Mouse (Mus musculus): ENCODE data around the gene Abcg5. TPM values are rescaled to one million over a fixed set of nuclear protein-coding genes. Genes with fewer than 3 reads are reported as not detected.

Gene Abcg5
- total and polyA plus RNA-seq, 3 experiments, result not detected

DNA sequence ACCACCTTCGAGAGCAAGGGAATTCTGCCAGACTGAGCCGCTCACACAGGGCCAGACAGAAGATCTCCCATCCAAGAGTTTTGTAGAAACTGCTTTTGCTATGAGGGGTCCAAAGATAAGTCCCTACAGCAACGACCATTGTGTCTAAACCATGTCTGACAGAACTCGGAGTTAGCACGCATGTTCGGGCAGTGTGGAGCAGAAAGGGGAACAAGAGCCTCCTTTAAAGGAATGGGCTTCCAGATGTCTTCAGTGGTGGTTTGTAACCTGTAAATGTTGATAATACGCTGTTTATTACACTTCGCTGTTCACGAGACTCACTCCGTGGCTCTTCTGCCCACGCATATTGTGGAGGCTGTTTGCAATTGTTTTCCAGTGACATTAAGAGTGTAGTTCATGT is 5.2 kb downstream of the Abcg5 start:
- Histone ChIP-seq H3K79me2 (replicated peaks; ENCODE audit: control insufficient read depth, extremely low read depth, insufficient read depth, poor library complexity, severe bottlenecking) (no peaks in the 10 kb centered on the region), H3K9me3 (replicated peaks; ENCODE audit: low read length) (no peaks in the 10 kb centered on the region), H3K4me1 (ENCODE audit: control insufficient read depth in 1 of 2, insufficient read depth in 2 of 2) (peaks cover 6 to 16% of the 10 kb centered on the region in 2 experiments; a peak in 2 of 4 replicates), H3K4me3 (replicated peaks in 1 of 3; ENCODE audit: low read depth in 2 of 3, low read length in 2 of 3, poor library complexity in 1 of 3) (no peak overlapping the region), H3K27ac (ENCODE audit: insufficient read depth, low read depth) (no peak overlapping the region), H3K27me3 (replicated peaks) (peaks cover 6% of the 10 kb centered on the region), H3K4me2 (ENCODE audit: insufficient read depth, low read depth, poor library complexity, severe bottlenecking) (no peak overlapping the region), H3K9ac (ENCODE audit: insufficient read depth, low read depth) (no peak overlapping the region), H3K36me3 (replicated peaks in 1 of 2; ENCODE audit: control insufficient read depth in 1 of 2, insufficient read depth in 1 of 2, low read length in 1 of 2) (no peaks in the 10 kb centered on the region)
- dilution Hi-C loops (cut with MboI; ENCODE audit: extremely low pct_ligation_motif_present, extremely low pct_unique_long_range_greater_than_20kb, low sequenced_read_pairs), result no loop called here
- DNase-seq (ENCODE audit: extremely low read depth), result no peak
- no peak for TF ChIP-seq JUND (conservative IDR thresholded peaks at IDR 0.05; ENCODE audit: low read depth, low read length)
- no peak for TF ChIP-seq CHD1 (IDR thresholded peaks at IDR 0.05; ENCODE audit: low read depth, low read length)
- no peak for TF ChIP-seq IRF4 (IDR thresholded peaks at IDR 0.05; ENCODE audit: low read depth, low read length)
- no peak for TF ChIP-seq NRF1 (IDR thresholded peaks at IDR 0.05; ENCODE audit: low read depth, low read length)
- TF ChIP-seq UBTF (IDR thresholded peaks at IDR 0.05; ENCODE audit: low read depth, low read length), result no peak
- no peak for TF ChIP-seq PAX5 (IDR thresholded peaks at IDR 0.05; ENCODE audit: low read length)
- no peak for TF ChIP-seq ELF1 (IDR thresholded peaks at IDR 0.05; ENCODE audit: low read depth, low read length)
- TF ChIP-seq ZC3H11A (IDR thresholded peaks at IDR 0.05; ENCODE audit: low read depth, low read length), result no peak
- no peak for TF ChIP-seq SMC3 (IDR thresholded peaks at IDR 0.05; ENCODE audit: low read depth, low read length)
- TF ChIP-seq USF1 (IDR thresholded peaks at IDR 0.05; ENCODE audit: low read depth, low read length), result no peak
- no peak for TF ChIP-seq JUN (IDR thresholded peaks at IDR 0.05; ENCODE audit: insufficient read depth, low read depth, low read length)
- no peak for TF ChIP-seq TBP (conservative IDR thresholded peaks at IDR 0.05; ENCODE audit: low read depth, low read length)
- TF ChIP-seq KAT2A (IDR thresholded peaks at IDR 0.05; ENCODE audit: insufficient replicate concordance, low read length), result no peak
- no peak for TF ChIP-seq SIN3A (IDR thresholded peaks at IDR 0.05; ENCODE audit: low read length)
- no peak for TF ChIP-seq MAZ (IDR thresholded peaks at IDR 0.05; ENCODE audit: low read depth, low read length)
- in situ Hi-C loops (cut with MboI; ENCODE audit: low pct_ligation_motif_present, low pct_unique_long_range_greater_than_20kb, low sequenced_read_pairs), result no loop called here

DNA sequence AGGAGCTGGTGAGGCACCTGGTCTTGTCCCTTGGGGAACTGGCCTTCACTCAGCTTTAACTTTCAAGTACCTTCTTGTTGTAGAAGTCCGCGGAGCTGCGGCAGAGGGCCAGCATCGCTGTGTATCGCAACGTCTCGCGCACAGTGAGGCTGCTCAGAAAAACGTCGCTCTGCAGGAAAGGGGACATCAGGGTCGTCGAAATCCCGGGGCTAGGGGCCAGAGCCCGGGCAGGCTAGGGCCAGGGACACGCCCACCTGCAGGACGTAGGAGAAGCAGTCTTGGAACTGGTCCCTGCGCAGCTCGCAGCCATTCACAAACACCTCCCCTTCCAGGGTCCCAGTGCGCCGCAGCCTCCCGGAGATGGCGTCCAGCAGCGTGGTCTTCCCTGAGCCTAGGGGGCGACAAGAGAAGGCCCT is 6.9 kb downstream of the Abcg5 start, which contains the start of gene Abcg8:
Abcg8 (plus strand) TSS at position 352 of the 416 bp plus-strand sequence.
- Histone ChIP-seq H3K4me1 (ENCODE audit: control insufficient read depth in 1 of 2, insufficient read depth in 2 of 2) (peaks cover 6 to 16% of the 10 kb centered on the region in 2 experiments; a peak in 2 of 4 replicates), H3K79me2 (replicated peaks; ENCODE audit: control insufficient read depth, extremely low read depth, insufficient read depth, poor library complexity, severe bottlenecking) (no peaks in the 10 kb centered on the region), H3K4me3 (replicated peaks in 1 of 3; ENCODE audit: low read depth in 2 of 3, low read length in 2 of 3, poor library complexity in 1 of 3) (no peak within 1 kb of the TSS), H3K9ac (ENCODE audit: insufficient read depth, low read depth) (no peak within 1 kb of the TSS), H3K9me3 (replicated peaks; ENCODE audit: low read length) (no peaks in the 10 kb centered on the region), H3K36me3 (replicated peaks in 1 of 2; ENCODE audit: control insufficient read depth in 1 of 2, insufficient read depth in 1 of 2, low read length in 1 of 2) (no peaks in the 10 kb centered on the region), H3K27me3 (replicated peaks) (peaks cover 4% of the 10 kb centered on the region), H3K27ac (ENCODE audit: insufficient read depth, low read depth) (no peak within 1 kb of the TSS), H3K4me2 (ENCODE audit: insufficient read depth, low read depth, poor library complexity, severe bottlenecking) (no peak within 1 kb of the TSS; the same call in 1 of the 2 replicates)
- TF ChIP-seq PAX5 (IDR thresholded peaks at IDR 0.05; ENCODE audit: low read length), result no peak
- TF ChIP-seq ELF1 (IDR thresholded peaks at IDR 0.05; ENCODE audit: low read depth, low read length), result no peak
- TF ChIP-seq CHD2 (IDR thresholded peaks at IDR 0.05; ENCODE audit: low read length), result no peak
- in situ Hi-C loops (cut with MboI; ENCODE audit: low pct_ligation_motif_present, low pct_unique_long_range_greater_than_20kb, low sequenced_read_pairs) (no loop called here), dilution Hi-C loops (cut with MboI; ENCODE audit: extremely low pct_ligation_motif_present, extremely low pct_unique_long_range_greater_than_20kb, low sequenced_read_pairs) (no loop called here)
- DNase-seq (ENCODE audit: extremely low read depth), result no peak
